Mouse (Mus musculus): ENCODE results near the gene Zfp663. TPM values are rescaled to one million over a fixed set of nuclear protein-coding genes. Genes with fewer than 3 reads are reported as not detected.

The Zfp663 gene
- total RNA-seq (2015) (not detected in 2 replicates), total RNA-seq (2017) (not detected in 2 replicates)

GRCm38 (mm10) chr2:165368496-165368895 is at the start of gene Zfp663:
Gene Zfp663, minus strand, starts transcription at chr2:165368729.
- no peak for ATAC-seq (ENCODE audit: poor library complexity, severe bottlenecking)

GRCm38 (mm10) chr2:165417291-165417690 is 48.8 kb upstream of the Zfp663 start:
- no peak for ATAC-seq (ENCODE audit: poor library complexity, severe bottlenecking)

- ATAC-seq (ENCODE audit: poor library complexity, severe bottlenecking), result no peak
These were observed 47.3 kb upstream of the Zfp663 start for GRCm38 (mm10) chr2:165415795-165416194.

- ATAC-seq (ENCODE audit: poor library complexity, severe bottlenecking), result no peak
These were observed 46.7 kb upstream of the Zfp663 start for GRCm38 (mm10) chr2:165415141-165415721.

GRCm38 (mm10) chr2:165414321-165414720 is 45.8 kb upstream of the Zfp663 start:
- no peak for ATAC-seq (ENCODE audit: poor library complexity, severe bottlenecking)

- no peak for ATAC-seq (ENCODE audit: poor library complexity, severe bottlenecking)
These were observed 45.4 kb upstream of the Zfp663 start for GRCm38 (mm10) chr2:165413884-165414283.

- ATAC-seq (ENCODE audit: poor library complexity, severe bottlenecking), result peak; percentile 63
These were observed 39.3 kb upstream of the Zfp663 start for GRCm38 (mm10) chr2:165407700-165408301.

- peak; percentile 45 for ATAC-seq (ENCODE audit: poor library complexity, severe bottlenecking)
These were observed 36.8 kb upstream of the Zfp663 start for GRCm38 (mm10) chr2:165405351-165405750.

- peak; percentile 76 for ATAC-seq (ENCODE audit: poor library complexity, severe bottlenecking)
These were observed 36.4 kb upstream of the Zfp663 start for GRCm38 (mm10) chr2:165404951-165405350.

- no peak for ATAC-seq (ENCODE audit: poor library complexity, severe bottlenecking)
These were observed 29.7 kb upstream of the Zfp663 start for GRCm38 (mm10) chr2:165398164-165398785.

GRCm38 (mm10) chr2:165397502-165398163 is 29.1 kb upstream of the Zfp663 start:
- ATAC-seq (ENCODE audit: poor library complexity, severe bottlenecking), result no peak

GRCm38 (mm10) chr2:165396831-165397501 is 28.4 kb upstream of the Zfp663 start:
- no peak for ATAC-seq (ENCODE audit: poor library complexity, severe bottlenecking)

- ATAC-seq (ENCODE audit: poor library complexity, severe bottlenecking), result no peak
These were observed 23.6 kb upstream of the Zfp663 start for GRCm38 (mm10) chr2:165392156-165392555.

- ATAC-seq (ENCODE audit: poor library complexity, severe bottlenecking), result peak; percentile 56; the same call in 1 of the 2 replicates
These were observed 23.0 kb upstream of the Zfp663 start for GRCm38 (mm10) chr2:165391561-165391960.

- ATAC-seq (ENCODE audit: poor library complexity, severe bottlenecking), result no peak
These were observed 20.9 kb upstream of the Zfp663 start for GRCm38 (mm10) chr2:165389299-165389952.

- ATAC-seq (ENCODE audit: poor library complexity, severe bottlenecking), result no peak
These were observed 19.4 kb upstream of the Zfp663 start, which contains the start of gene Zfp334 for GRCm38 (mm10) chr2:165387844-165388495. Gene Zfp334, minus strand, starts transcription at chr2:165388259.

- ATAC-seq (ENCODE audit: poor library complexity, severe bottlenecking), result no peak
These were observed 18.8 kb upstream of the Zfp663 start for GRCm38 (mm10) chr2:165387370-165387769.

GRCm38 (mm10) chr2:165380050-165380449 is 11.5 kb upstream of the Zfp663 start:
- no peak for ATAC-seq (ENCODE audit: poor library complexity, severe bottlenecking)

GRCm38 (mm10) chr2:165376001-165376400 is 7.5 kb upstream of the Zfp663 start:
- no peak for ATAC-seq (ENCODE audit: poor library complexity, severe bottlenecking)

GRCm38 (mm10) chr2:165375478-165375877 is 6.9 kb upstream of the Zfp663 start:
- no peak for ATAC-seq (ENCODE audit: poor library complexity, severe bottlenecking)

Data from megakaryocyte, adult 5-6 weeks (primary cell).